Mouse (Mus musculus) spleen, postnatal 10 days (tissue): ENCODE measurements around the gene Pfdn2.

ENCODE experiments used
- DNase-seq, 2 experiments: peaks; one replicate each; pipeline ENCODE4 v3.0.0; 2021 to 2022; ENCODE audit warnings: low spot score in 2 of 2

Pfdn2 gene

GRCm38 (mm10) chr1:171402991-171403390 is 57.5 kb downstream of the Pfdn2 start:
- no peak for DNase-seq

- DNase-seq: no peak
Measured at GRCm38 (mm10) chr1:171407263-171407662, 61.8 kb downstream of the Pfdn2 start.
